ENCODE assay signal across 9 mouse cellular contexts in genomic region chr8:105593859-105594258, GRCm38 (mm10). TPM values are rescaled to one million over a fixed set of nuclear protein-coding genes. Genes with fewer than 3 reads are reported as not detected.
DNase-seq lines count a peak whose midpoint lies in the region; ATAC-seq and TF ChIP-seq lines count a peak whose summit lies in the region.
"Had no signal": no experiment of that assay in that cellular context is flagged by ENCODE, and none has a peak within 500 bp of the region (broad histone marks: within the 10 kb centered on the region; RNA-seq: fewer than 3 reads in every experiment).

No protein-coding gene starts in this region.

- H3K9me3 ChIP-seq in embryonic facial prominence, embryonic 13.5 days = no peaks in the 10 kb centered on the region
- no peaks in the 10 kb centered on the region for H3K9me3 ChIP-seq in limb, embryonic 12.5 days

- ATAC-seq in embryonic facial prominence, embryonic 13.5 days (ENCODE audit: insufficient number of reproducible peaks, insufficient read depth, low FRiP score, low TSS enrichment, low read depth) = peak; percentile 46; the same call in 1 of the 2 replicates
- peak; percentile 74 for ATAC-seq in limb, embryonic 12.5 days (ENCODE audit: insufficient number of reproducible peaks, insufficient read depth, low FRiP score, low TSS enrichment, low read depth)

- WGBS in embryonic facial prominence, embryonic 13.5 days = 11% methylated on average over 15 of the region's 15 CpGs
- 18% methylated on average over 15 of the region's 15 CpGs for WGBS in limb, embryonic 12.5 days

- peak overlapping the region; percentile 31 for H3K4me3 ChIP-seq in embryonic facial prominence, embryonic 13.5 days
- H3K4me3 ChIP-seq in limb, embryonic 12.5 days (replicated peaks) = peak overlapping the region; percentile 21
- H3K4me3 ChIP-seq in testis, adult 2 months (ENCODE audit: control insufficient read depth, low read depth, low read length) = peak overlapping the region; percentile 14
- no peak overlapping the region for H3K4me3 ChIP-seq in layer of hippocampus, adult 2 months

- TF ChIP-seq POLR2A in testis, adult 2 months (IDR thresholded peaks at IDR 0.05; ENCODE audit: control insufficient read depth, low read depth, low read length) = no peak

- TF ChIP-seq CTCF in testis, adult 2 months (IDR thresholded peaks at IDR 0.05; ENCODE audit: control insufficient read depth, insufficient read depth, insufficient replicate concordance, low read depth, low read length) = no peak
- no peak for TF ChIP-seq CTCF in layer of hippocampus, adult 2 months (conservative IDR thresholded peaks at IDR 0.05)

- no peaks in the 10 kb centered on the region for H3K36me3 ChIP-seq in embryonic facial prominence, embryonic 13.5 days
- no peaks in the 10 kb centered on the region for H3K36me3 ChIP-seq in limb, embryonic 12.5 days
- no peaks in the 10 kb centered on the region for H3K36me3 ChIP-seq in testis, adult 2 months (ENCODE audit: control insufficient read depth, insufficient read depth, low read length)

- peak overlapping the region; percentile 90 for H3K27ac ChIP-seq in embryonic facial prominence, embryonic 13.5 days
- peak overlapping the region; percentile 87 for H3K27ac ChIP-seq in limb, embryonic 12.5 days
- H3K27ac ChIP-seq in testis, adult 2 months (ENCODE audit: control insufficient read depth, insufficient read depth, low read depth, low read length) = no peak overlapping the region
- no peak overlapping the region for H3K27ac ChIP-seq in layer of hippocampus, adult 2 months

- DNase-seq in lung, postnatal 10 days = peak; percentile 38
- DNase-seq in lung, postnatal 25 days (ENCODE audit: low spot score) = no peak
- peak; percentile 55 to 69 for DNase-seq in heart, postnatal 36 days
- DNase-seq in left cerebral cortex, postnatal 4 days = no peak
- DNase-seq in layer of hippocampus, adult 2 months (ENCODE audit: low spot score in 2 of 2) = no peak

- H3K9ac ChIP-seq in embryonic facial prominence, embryonic 13.5 days = peak overlapping the region; percentile 59
- H3K9ac ChIP-seq in limb, embryonic 12.5 days (replicated peaks) = no peak overlapping the region

- peak overlapping the region; percentile 57 for H3K4me2 ChIP-seq in embryonic facial prominence, embryonic 13.5 days
- peak overlapping the region; percentile 52 for H3K4me2 ChIP-seq in limb, embryonic 12.5 days

- intact Hi-C loops in heart, postnatal 36 days (cut with DNase I) = loop anchor here (10.0 kb wide), 1 partner anchor 91 kb away; the partner anchor contains the start of gene Carmil2
- intact Hi-C loops in left cerebral cortex, postnatal 4 days (cut with DNase I) = no loop called here

- H3K27me3 ChIP-seq in embryonic facial prominence, embryonic 13.5 days = no peaks in the 10 kb centered on the region
- peaks cover 11% of the 10 kb centered on the region for H3K27me3 ChIP-seq in limb, embryonic 12.5 days
- no peaks in the 10 kb centered on the region for H3K27me3 ChIP-seq in testis, adult 2 months (ENCODE audit: control insufficient read depth, insufficient read depth, low read length)

- H3K4me1 ChIP-seq in embryonic facial prominence, embryonic 13.5 days = peaks cover 23% of the 10 kb centered on the region
- H3K4me1 ChIP-seq in limb, embryonic 12.5 days (replicated peaks) = peaks cover 30% of the 10 kb centered on the region
- H3K4me1 ChIP-seq in testis, adult 2 months (ENCODE audit: control insufficient read depth, insufficient read depth, low read length) = peaks cover 4% of the 10 kb centered on the region; the same call in 1 of the 2 replicates

RNA-seq across cellular contexts. Expression of gene Ripor1, which starts 11.2 kb away (rescaled TPM):
- polyA plus RNA-seq in embryonic facial prominence, embryonic 13.5 days (2015; fragmentation: Nextera tagmentation; extraction: Ambion mirVana) = 18.6 and 18.7 TPM in 2 replicates
- total RNA-seq in heart, postnatal 36 days (2021) = 10 to 100 TPM; 53.0 to 53.8 TPM
- 11.3 and 16.8 TPM in 2 replicates for polyA plus RNA-seq in limb, embryonic 12.5 days (2016; fragmentation: Nextera tagmentation; extraction: Ambion mirVana)
- 5.4 and 6.3 TPM in 2 replicates for polyA plus RNA-seq in testis, adult 2 months (2012; rRNA removed)
- 10 to 100 TPM; 70.0 to 70.6 TPM for total RNA-seq in left cerebral cortex, postnatal 4 days (2021)
- total RNA-seq in layer of hippocampus, adult 2 months (2021) = 10 to 100 TPM; 88.7 to 94.8 TPM

RNA-seq across cellular contexts. Expression of gene Atp6v0d1, which starts 28.0 kb away (rescaled TPM):
- 78.4 and 80.4 TPM in 2 replicates for polyA plus RNA-seq in embryonic facial prominence, embryonic 13.5 days (2015; fragmentation: Nextera tagmentation; extraction: Ambion mirVana)
- 10 to 100 TPM; 51.7 to 53.4 TPM for total RNA-seq in heart, postnatal 36 days (2021)
- 60.5 and 61.5 TPM in 2 replicates for polyA plus RNA-seq in limb, embryonic 12.5 days (2016; fragmentation: Nextera tagmentation; extraction: Ambion mirVana)
- 43.8 and 47.4 TPM in 2 replicates for polyA plus RNA-seq in testis, adult 2 months (2012; rRNA removed)
- 100 to 1,000 TPM; 255 to 260 TPM for total RNA-seq in left cerebral cortex, postnatal 4 days (2021)
- 100 to 1,000 TPM; 278 to 305 TPM for total RNA-seq in layer of hippocampus, adult 2 months (2021)

RNA-seq across cellular contexts. Expression of gene Ctcf, which starts 42.5 kb away (rescaled TPM):
- polyA plus RNA-seq in embryonic facial prominence, embryonic 13.5 days (2015; fragmentation: Nextera tagmentation; extraction: Ambion mirVana) = 136 and 146 TPM in 2 replicates
- total RNA-seq in heart, postnatal 36 days (2021) = 10 to 100 TPM; 40.0 to 43.0 TPM
- 149 and 160 TPM in 2 replicates for polyA plus RNA-seq in limb, embryonic 12.5 days (2016; fragmentation: Nextera tagmentation; extraction: Ambion mirVana)
- polyA plus RNA-seq in testis, adult 2 months (2012; rRNA removed) = 6.8 and 7.2 TPM in 2 replicates
- total RNA-seq in left cerebral cortex, postnatal 4 days (2021) = 10 to 100 TPM; 80.8 to 82.2 TPM
- 10 to 100 TPM; 70.4 to 82.6 TPM for total RNA-seq in layer of hippocampus, adult 2 months (2021)

RNA-seq across cellular contexts. Expression of gene Agrp, which starts 43.3 kb away (rescaled TPM):
- polyA plus RNA-seq in embryonic facial prominence, embryonic 13.5 days (2015; fragmentation: Nextera tagmentation; extraction: Ambion mirVana) = 0.90 and 2.1 TPM in 2 replicates
- not detected for total RNA-seq in heart, postnatal 36 days (2021)
- polyA plus RNA-seq in limb, embryonic 12.5 days (2016; fragmentation: Nextera tagmentation; extraction: Ambion mirVana) = 0.97 and 1.4 TPM in 2 replicates
- not detected in 2 replicates for polyA plus RNA-seq in testis, adult 2 months (2012; rRNA removed)
- total RNA-seq in left cerebral cortex, postnatal 4 days (2021) = not detected
- total RNA-seq in layer of hippocampus, adult 2 months (2021) = not detected
- total RNA-seq: left cerebral cortex, postnatal 36 days had no signal

Comparison
In these comparisons a context has a peak if more than half of its experiments do, and no peak if none do; other contexts are left out.
1. DNase-seq: peak in lung, postnatal 10 days (single experiment) and heart, postnatal 36 days (2 of 2); none in lung, postnatal 25 days (single experiment), left cerebral cortex, postnatal 4 days (single experiment) and layer of hippocampus, adult 2 months (0 of 2).
2. H3K27ac ChIP-seq: peak in embryonic facial prominence, embryonic 13.5 days (single experiment) and limb, embryonic 12.5 days (single experiment); none in testis, adult 2 months (single experiment) and layer of hippocampus, adult 2 months (single experiment).
3. RNA of gene Atp6v0d1, which starts 28.0 kb away (total RNA-seq): 278 to 305 TPM in layer of hippocampus, adult 2 months and 255 to 260 TPM in left cerebral cortex, postnatal 4 days; 51.7 to 53.4 TPM in heart, postnatal 36 days; every median in the first group is over 4 times any median in the second.